Mouse (Mus musculus) stomach, postnatal 0 days (tissue): ENCODE measurements around the gene Usp28. TPM values are rescaled to one million over a fixed set of nuclear protein-coding genes. Genes with fewer than 3 reads are reported as not detected.
A peak's percentile ranks its signal among the peaks of the same experiment; 100 is the strongest.

Experiments
- ATAC-seq: fragments of 200-750 bp; cut with Nextera tagmentation; 2 replicates; pipeline ENCODE4 v1.8.0; 2017; ENCODE audit not compliant: low FRiP score, low TSS enrichment
- DNase-seq: peaks from one replicate; pipeline ENCODE4 v3.0.0-alpha.2; 2016; ENCODE audit warnings: low spot score
- H3K27ac ChIP-seq: fragments of 300-500 bp; sonication (generic); replicated peaks from 2 replicates; pipeline ENCODE4 v1.5.1; 2014; ENCODE audit warnings: mild to moderate bottlenecking, control low read depth
- H3K27me3 ChIP-seq: fragments of 300-500 bp; sonication (generic); 2 replicates; pipeline ENCODE4 v1.6.1; 2014; ENCODE audit warnings: low read length; ENCODE audit not compliant: control insufficient read depth, insufficient read depth
- H3K36me3 ChIP-seq: fragments of 300-500 bp; sonication (generic); 2 replicates; pipeline ENCODE4 v1.6.1; 2014; ENCODE audit warnings: low read length, mixed read lengths; ENCODE audit not compliant: control insufficient read depth, insufficient read depth
- H3K4me1 ChIP-seq: fragments of 300-500 bp; sonication (generic); replicated peaks from 2 replicates; pipeline ENCODE4 v1.6.1; 2014; ENCODE audit warnings: antibody characterized with exemption; ENCODE audit not compliant: control insufficient read depth, insufficient read depth
- H3K4me2 ChIP-seq: fragments of 300-500 bp; sonication (generic); replicated peaks from 2 replicates; pipeline ENCODE4 v1.6.1; 2014; ENCODE audit warnings: low read depth, mild to moderate bottlenecking, control low read depth, moderate library complexity
- H3K4me3 ChIP-seq: fragments of 300-500 bp; sonication (generic); 2 replicates; pipeline ENCODE4 v1.5.1; 2014; ENCODE audit warnings: low read depth, low read length, control low read depth
- H3K9ac ChIP-seq: fragments of 300-500 bp; sonication (generic); 2 replicates; pipeline ENCODE4 v1.6.1; 2014; ENCODE audit warnings: mild to moderate bottlenecking, low read length, control low read depth, mixed read lengths
- H3K9me3 ChIP-seq: fragments of 300-500 bp; sonication (generic); 2 replicates; pipeline ENCODE4 v1.6.1; 2016; ENCODE audit warnings: low read length; ENCODE audit not compliant: control insufficient read depth
- CTCF ChIP-seq: IDR thresholded peaks from 2 replicates; pipeline ENCODE4 v1.5.1; 2016; ENCODE audit warnings: antibody characterized with exemption, low read depth, mild to moderate bottlenecking, moderate library complexity
- EP300 ChIP-seq: optimal IDR thresholded peaks from 2 replicates; pipeline ENCODE3; 2016; ENCODE audit warnings: antibody characterized with exemption
- WGBS: fragments of 180-500 bp; shearing (Covaris S2); extraction: QIAGEN DNeasy Blood & Tissue Kit; methylation state at CpG from one replicate; pipeline ENCODE4 v1.1.7; 2014; 5-methylcytosine and 5-hydroxymethylcytosine counted together
- polyA plus RNA-seq: library from polyadenylated mRNA; unstranded; fragments of >200 nt; fragmentation: Nextera tagmentation; extraction: Ambion mirVana; gene quantifications from 2 replicates; pipeline ENCODE4 v1.2.1, GENCODE M21; 2015

Usp28 gene
- polyA plus RNA-seq, 1 experiment from 2014 or later, result 6.6 TPM

DNA sequence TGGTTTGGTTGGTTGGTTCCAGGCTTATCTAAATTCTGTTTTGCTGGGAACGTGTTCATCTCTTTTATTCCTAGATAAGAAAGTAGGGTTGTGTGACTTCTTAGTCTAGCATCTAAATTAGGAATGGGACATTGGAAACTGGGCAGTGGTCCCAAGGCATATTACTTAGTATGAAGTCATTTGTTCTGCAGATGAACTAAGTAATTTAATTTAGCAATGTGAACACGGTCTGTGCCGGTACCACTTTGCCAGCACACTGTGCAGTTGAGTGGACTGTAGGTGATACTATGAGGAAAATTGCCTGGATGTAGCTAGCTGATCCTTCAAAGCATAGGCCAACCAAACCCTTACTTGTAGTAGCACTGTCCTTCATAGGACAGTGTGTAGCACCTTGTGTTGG is 91.7 kb downstream of the Usp28 start:
- H3K9me3 ChIP-seq, result no peaks in the 10 kb centered on the region
- H3K4me2 ChIP-seq, result no peak overlapping the region
- peaks cover 25% of the 10 kb centered on the region for H3K36me3 ChIP-seq
- no peak for DNase-seq
- H3K4me3 ChIP-seq, result no peak overlapping the region
- no peak overlapping the region for H3K9ac ChIP-seq
- WGBS, result 86% methylated on average over 3 of the region's 3 CpGs
- no peaks in the 10 kb centered on the region for H3K4me1 ChIP-seq
- no peak for TF ChIP-seq CTCF
- TF ChIP-seq EP300, result no peak
- no peaks in the 10 kb centered on the region for H3K27me3 ChIP-seq
- no peak overlapping the region for H3K27ac ChIP-seq
- no peak for ATAC-seq

GRCm38 (mm10) chr9:49081107-49081506 is 95.9 kb downstream of the Usp28 start, which contains the start of gene Tmprss5:
TSS of gene Tmprss5 (plus strand) at chr9:49081260.
- no peak within 1 kb of the TSS for H3K4me3 ChIP-seq
- H3K36me3 ChIP-seq, result peaks cover 11% of the 10 kb centered on the region
- no peak within 1 kb of the TSS for H3K9ac ChIP-seq
- WGBS, result 64% methylated on average over 5 of the region's 5 CpGs
- DNase-seq (no peak), ATAC-seq (no peak)
- H3K27me3 ChIP-seq, result no peaks in the 10 kb centered on the region
- H3K4me2 ChIP-seq, result no peak within 1 kb of the TSS
- no peaks in the 10 kb centered on the region for H3K4me1 ChIP-seq
- H3K27ac ChIP-seq, result no peak within 1 kb of the TSS
- no peaks in the 10 kb centered on the region for H3K9me3 ChIP-seq
- TF ChIP-seq CTCF (no peak), EP300 (no peak)

DNA sequence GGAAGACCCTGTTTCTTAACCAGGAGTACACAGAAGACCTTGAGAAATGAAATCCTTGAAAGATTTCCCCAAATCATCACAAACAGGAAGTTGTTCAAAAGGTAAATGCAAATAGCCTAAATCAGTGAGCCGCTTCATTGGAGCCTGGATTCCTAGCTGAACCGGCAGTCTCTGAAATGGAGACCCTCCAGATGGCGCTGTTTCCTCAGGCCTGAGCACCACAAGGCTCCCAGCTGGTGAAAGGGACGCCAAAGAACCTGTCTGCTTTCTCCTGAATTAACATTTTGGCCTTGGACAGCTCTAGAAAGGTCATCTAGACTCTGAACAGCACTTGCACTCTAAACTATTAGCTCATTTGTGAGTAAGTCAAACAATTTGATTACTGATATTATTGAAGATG is 96.4 kb downstream of the Usp28 start:
- no peak overlapping the region for H3K9ac ChIP-seq
- DNase-seq, result peak; percentile 73
- H3K4me2 ChIP-seq, result no peak overlapping the region
- no peak overlapping the region for H3K4me3 ChIP-seq
- no peak for ATAC-seq
- TF ChIP-seq CTCF (peak; percentile 93), EP300 (no peak)
- no peak overlapping the region for H3K27ac ChIP-seq
- peaks cover 11% of the 10 kb centered on the region for H3K36me3 ChIP-seq
- no peaks in the 10 kb centered on the region for H3K27me3 ChIP-seq
- H3K4me1 ChIP-seq, result no peaks in the 10 kb centered on the region
- 8% methylated on average over 4 of the region's 4 CpGs for WGBS
- no peaks in the 10 kb centered on the region for H3K9me3 ChIP-seq

DNA sequence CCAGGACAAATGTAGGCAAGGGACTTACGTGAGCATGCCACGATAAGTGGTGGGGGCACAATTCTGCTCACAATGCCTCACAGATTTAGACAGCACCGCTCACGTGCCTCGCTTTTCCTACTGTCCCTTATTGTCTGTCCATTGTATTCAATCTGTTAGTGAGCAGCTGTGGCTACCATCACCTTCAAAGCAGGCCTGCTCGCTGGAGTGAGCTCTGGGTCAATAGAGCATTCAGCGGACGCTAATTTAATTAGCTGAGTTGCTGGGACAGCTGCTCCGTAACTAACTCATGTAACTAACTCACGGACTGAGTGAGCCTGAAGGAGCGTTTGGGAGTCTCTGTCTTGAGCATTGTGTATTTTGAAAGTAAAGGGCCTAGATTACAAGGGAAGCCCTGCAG is 102.1 kb downstream of the Usp28 start:
- Histone ChIP-seq H3K9ac (no peak overlapping the region), H3K4me1 (no peaks in the 10 kb centered on the region), H3K27ac (no peak overlapping the region), H3K36me3 (no peaks in the 10 kb centered on the region), H3K4me2 (no peak overlapping the region), H3K27me3 (no peaks in the 10 kb centered on the region), H3K9me3 (no peaks in the 10 kb centered on the region), H3K4me3 (no peak overlapping the region)
- WGBS, result 70% methylated on average over 11 of the region's 11 CpGs
- no peak for TF ChIP-seq CTCF
- no peak for TF ChIP-seq EP300
- no peak for DNase-seq
- ATAC-seq, result no peak

Other genes with a start within 250 kb of the Usp28 start
- gene Zbtb16, start 149.2 kb upstream of the Usp28 start, polyA plus RNA-seq, result 1.2 and 1.7 TPM in 2 replicates
- 1.3 and 1.4 TPM in 2 replicates for gene Htr3a, start 74.3 kb upstream of the Usp28 start, polyA plus RNA-seq
- 0.19 and 0.21 TPM in 2 replicates for gene Htr3b, start 20.4 kb upstream of the Usp28 start, polyA plus RNA-seq
- gene Zw10, start 70.2 kb downstream of the Usp28 start, polyA plus RNA-seq, result 14.1 and 15.1 TPM in 2 replicates
- gene Tmprss5, start 95.9 kb downstream of the Usp28 start, polyA plus RNA-seq, result 3.5 and 4.3 TPM in 2 replicates